Mouse (Mus musculus): ENCODE data around the gene Gna14. TPM values are rescaled to one million over a fixed set of nuclear protein-coding genes. Genes with fewer than 3 reads are reported as not detected.
A peak's percentile ranks its signal among the peaks of the same experiment; 100 is the strongest.

Gene Gna14
- total RNA-seq (2022): under 1 TPM; 0.39 to 0.50 (median 0.44) TPM

- no peak for DNase-seq (ENCODE audit: low spot score in 2 of 2)
These were observed at the start of gene Gna14 for GRCm38 (mm10) chr19:16435531-16436231. Gene Gna14 (plus strand): TSS chr19:16435762.

- peak in 1 of 2 experiments; percentile 64 for DNase-seq (ENCODE audit: low spot score in 2 of 2)
These were observed 49.0 kb upstream of the Gna14 start for GRCm38 (mm10) chr19:16386514-16386913.

GRCm38 (mm10) chr19:16390192-16390795, 45.3 kb upstream of the Gna14 start:
- no peak for DNase-seq (ENCODE audit: low spot score in 2 of 2)

- DNase-seq (ENCODE audit: low spot score in 2 of 2): no peak
These were observed 41.2 kb upstream of the Gna14 start for GRCm38 (mm10) chr19:16394381-16394780.

- DNase-seq (ENCODE audit: low spot score in 2 of 2): no peak
These were observed 32.5 kb upstream of the Gna14 start for GRCm38 (mm10) chr19:16403101-16403500.

GRCm38 (mm10) chr19:16407727-16408126, 27.8 kb upstream of the Gna14 start:
- DNase-seq (ENCODE audit: low spot score in 2 of 2): no peak

GRCm38 (mm10) chr19:16411302-16411701, 24.3 kb upstream of the Gna14 start:
- no peak for DNase-seq (ENCODE audit: low spot score in 2 of 2)

GRCm38 (mm10) chr19:16418086-16418663, 17.4 kb upstream of the Gna14 start:
- no peak for DNase-seq (ENCODE audit: low spot score in 2 of 2)

GRCm38 (mm10) chr19:16425596-16425995, 10.0 kb upstream of the Gna14 start:
- no peak for DNase-seq (ENCODE audit: low spot score in 2 of 2)

- DNase-seq (ENCODE audit: low spot score in 2 of 2): no peak
These were observed 4.2 kb upstream of the Gna14 start for GRCm38 (mm10) chr19:16431368-16431767.

GRCm38 (mm10) chr19:16434879-16435278, 683 bp upstream of the Gna14 start:
- DNase-seq (ENCODE audit: low spot score in 2 of 2): no peak

GRCm38 (mm10) chr19:16436335-16437169, 990 bp downstream of the Gna14 start:
- no peak for DNase-seq (ENCODE audit: low spot score in 2 of 2)

GRCm38 (mm10) chr19:16437170-16437483, 1.6 kb downstream of the Gna14 start:
- DNase-seq (ENCODE audit: low spot score in 2 of 2): no peak

- no peak for DNase-seq (ENCODE audit: low spot score in 2 of 2)
These were observed 2.3 kb downstream of the Gna14 start for GRCm38 (mm10) chr19:16437906-16438305.

GRCm38 (mm10) chr19:16439278-16439677, 3.7 kb downstream of the Gna14 start:
- DNase-seq (ENCODE audit: low spot score in 2 of 2): no peak

GRCm38 (mm10) chr19:16439834-16440233, 4.3 kb downstream of the Gna14 start:
- no peak for DNase-seq (ENCODE audit: low spot score in 2 of 2)

GRCm38 (mm10) chr19:16441329-16441728, 5.8 kb downstream of the Gna14 start:
- no peak for DNase-seq (ENCODE audit: low spot score in 2 of 2)

GRCm38 (mm10) chr19:16443335-16443734, 7.8 kb downstream of the Gna14 start:
- no peak for DNase-seq (ENCODE audit: low spot score in 2 of 2)

- DNase-seq (ENCODE audit: low spot score in 2 of 2): no peak
These were observed 11.1 kb downstream of the Gna14 start for GRCm38 (mm10) chr19:16446612-16447011.

GRCm38 (mm10) chr19:16447832-16448621, 12.5 kb downstream of the Gna14 start:
- no peak for DNase-seq (ENCODE audit: low spot score in 2 of 2)

- no peak for DNase-seq (ENCODE audit: low spot score in 2 of 2)
These were observed 13.2 kb downstream of the Gna14 start for GRCm38 (mm10) chr19:16448796-16449195.
